Mouse (Mus musculus): ENCODE results near the gene BC016579. TPM values are rescaled to one million over a fixed set of nuclear protein-coding genes. Genes with fewer than 3 reads are reported as not detected.

BC016579 gene
- total RNA-seq, 2 experiments from 2014 or later = not detected

Other genes starting within 250 kb of the BC016579 start
- 100 to 1,000 TPM; 312 to 324 TPM for gene Cd200, start 245.0 kb downstream of the BC016579 start, total RNA-seq (2021)
- gene Gm609, start 161.1 kb downstream of the BC016579 start, total RNA-seq (2021) = not detected
- not detected for gene Gm17783, start 122.0 kb downstream of the BC016579 start, total RNA-seq (2021)
- gene Slc9c1, start 118.8 kb downstream of the BC016579 start, total RNA-seq (2021) = not detected
- not detected for gene Gcsam, start 43.7 kb downstream of the BC016579 start, total RNA-seq (2021)
- 1 to 10 TPM; 3.5 to 3.7 TPM for gene Tmprss7, start 39.6 kb upstream of the BC016579 start, total RNA-seq (2021)
- 100 to 1,000 TPM; 181 to 201 TPM for gene Tagln3, start 70.5 kb upstream of the BC016579 start, total RNA-seq (2021)
- gene Abhd10, start 88.9 kb upstream of the BC016579 start, total RNA-seq (2021) = 10 to 100 TPM; 19.8 to 24.8 TPM

Data from left cerebral cortex, postnatal 4 days (tissue).